Mouse (Mus musculus) forebrain, embryonic 12.5 days (tissue): ENCODE measurements around the gene Polr2l. TPM values are rescaled to one million over a fixed set of nuclear protein-coding genes. Genes with fewer than 3 reads are reported as not detected.

ENCODE experiments used
- ATAC-seq: fragments of 200-750 bp; cut with Nextera tagmentation; 2 replicates; pipeline ENCODE4 v1.8.0; 2017; ENCODE audit warnings: moderate TSS enrichment; ENCODE audit not compliant: low FRiP score
- H3K27ac ChIP-seq: fragments of 300-500 bp; sonication (generic); 2 replicates; pipeline ENCODE4 v1.5.1; 2016; ENCODE audit warnings: mild to moderate bottlenecking
- H3K27me3 ChIP-seq: fragments of 300-500 bp; sonication (generic); 2 replicates; pipeline ENCODE4 v1.6.1; 2016; ENCODE audit warnings: mild to moderate bottlenecking
- H3K36me3 ChIP-seq: fragments of 300-500 bp; sonication (generic); replicated peaks from 2 replicates; pipeline ENCODE4 v1.6.1; 2016; ENCODE audit warnings: mild to moderate bottlenecking
- H3K4me1 ChIP-seq: fragments of 300-500 bp; sonication (generic); 2 replicates; pipeline ENCODE4 v1.6.1; 2016
- H3K4me2 ChIP-seq: fragments of 300-500 bp; sonication (generic); 2 replicates; pipeline ENCODE4 v1.6.1; 2016; ENCODE audit warnings: mild to moderate bottlenecking, moderate library complexity
- H3K4me3 ChIP-seq: fragments of 300-500 bp; sonication (generic); replicated peaks from 2 replicates; pipeline ENCODE4 v1.5.1; 2016; ENCODE audit warnings: mild to moderate bottlenecking
- H3K9ac ChIP-seq: fragments of 300-500 bp; sonication (generic); 2 replicates; pipeline ENCODE4 v1.6.1; 2016; ENCODE audit warnings: mild to moderate bottlenecking
- H3K9me3 ChIP-seq: fragments of 300-500 bp; sonication (generic); 2 replicates; pipeline ENCODE4 v1.6.1; 2016
- WGBS: fragments of 180-500 bp; shearing (Covaris S2); methylation state at CpG from one replicate; pipeline ENCODE4 v1.1.7; 2016; 5-methylcytosine and 5-hydroxymethylcytosine counted together
- polyA plus RNA-seq: library from polyadenylated mRNA; unstranded; fragments of >200 nt; fragmentation: Nextera tagmentation; extraction: Ambion mirVana; gene quantifications from 2 replicates; pipeline ENCODE4 v1.2.1, GENCODE M21; 2016

The Polr2l gene
- polyA plus RNA-seq, 1 experiment from 2014 or later, result 78.4 TPM

GRCm38 (mm10) chr7:141501820-141502555, 27.1 kb upstream of the Polr2l start:
- H3K36me3 ChIP-seq, result peaks cover 15% of the 10 kb centered on the region
- H3K27me3 ChIP-seq, result no peaks in the 10 kb centered on the region
- no peaks in the 10 kb centered on the region for H3K9me3 ChIP-seq
- no peak overlapping the region for H3K27ac ChIP-seq
- ATAC-seq, result no peak
- H3K9ac ChIP-seq, result no peak overlapping the region
- H3K4me1 ChIP-seq, result no peaks in the 10 kb centered on the region
- no peak overlapping the region for H3K4me2 ChIP-seq
- whole genome bisulfite sequencing, result 94% methylated on average over 7 of the region's 7 CpGs
- no peak overlapping the region for H3K4me3 ChIP-seq

- no peak for ATAC-seq
- H3K4me3 ChIP-seq, result no peak overlapping the region
- no peaks in the 10 kb centered on the region for H3K9me3 ChIP-seq
- H3K9ac ChIP-seq, result no peak overlapping the region
- no peaks in the 10 kb centered on the region for H3K27me3 ChIP-seq
- H3K36me3 ChIP-seq, result peaks cover 24% of the 10 kb centered on the region
- WGBS, result 89% methylated on average over 3 of the region's 3 CpGs
- H3K4me2 ChIP-seq, result no peak overlapping the region
- no peaks in the 10 kb centered on the region for H3K4me1 ChIP-seq
- H3K27ac ChIP-seq, result no peak overlapping the region
Measured at GRCm38 (mm10) chr7:141497600-141497999, 22.7 kb upstream of the Polr2l start.

GRCm38 (mm10) chr7:141495940-141496339, 21.0 kb upstream of the Polr2l start:
- H3K27ac ChIP-seq, result no peak overlapping the region
- 83% methylated on average over 4 of the region's 4 CpGs for WGBS
- no peak overlapping the region for H3K9ac ChIP-seq
- no peaks in the 10 kb centered on the region for H3K4me1 ChIP-seq
- no peak overlapping the region for H3K4me2 ChIP-seq
- ATAC-seq, result no peak
- H3K9me3 ChIP-seq, result no peaks in the 10 kb centered on the region
- H3K27me3 ChIP-seq, result no peaks in the 10 kb centered on the region
- peaks cover 29% of the 10 kb centered on the region; the same call in 1 of the 2 replicates for H3K36me3 ChIP-seq
- no peak overlapping the region for H3K4me3 ChIP-seq

- Histone ChIP-seq H3K4me1 (no peaks in the 10 kb centered on the region), H3K9ac (no peak overlapping the region), H3K36me3 (peaks cover 29% of the 10 kb centered on the region; the same call in 1 of the 2 replicates), H3K4me3 (no peak overlapping the region), H3K9me3 (no peaks in the 10 kb centered on the region), H3K4me2 (no peak overlapping the region), H3K27me3 (no peaks in the 10 kb centered on the region), H3K27ac (no peak overlapping the region)
- 77% methylated on average over 2 of the region's 2 CpGs for WGBS
- ATAC-seq, result no peak
Measured at GRCm38 (mm10) chr7:141495379-141495778, 20.4 kb upstream of the Polr2l start.

GRCm38 (mm10) chr7:141493729-141494128, 18.8 kb upstream of the Polr2l start:
- Histone ChIP-seq H3K4me1 (no peaks in the 10 kb centered on the region), H3K27ac (no peak overlapping the region), H3K27me3 (no peaks in the 10 kb centered on the region), H3K9ac (no peak overlapping the region), H3K36me3 (peaks cover 22% of the 10 kb centered on the region; the same call in 1 of the 2 replicates), H3K4me3 (no peak overlapping the region), H3K9me3 (no peaks in the 10 kb centered on the region), H3K4me2 (no peak overlapping the region)
- WGBS, result 89% methylated on average over 1 of the region's 1 CpGs
- ATAC-seq, result no peak

- no peak overlapping the region for H3K9ac ChIP-seq
- H3K36me3 ChIP-seq, result peaks cover 22% of the 10 kb centered on the region; the same call in 1 of the 2 replicates
- no peak overlapping the region for H3K4me3 ChIP-seq
- H3K27me3 ChIP-seq, result no peaks in the 10 kb centered on the region
- ATAC-seq, result no peak
- H3K4me1 ChIP-seq, result no peaks in the 10 kb centered on the region
- WGBS, result 89% methylated on average over 5 of the region's 5 CpGs
- H3K9me3 ChIP-seq, result no peaks in the 10 kb centered on the region
- H3K27ac ChIP-seq, result no peak overlapping the region
- H3K4me2 ChIP-seq, result no peak overlapping the region
Measured at GRCm38 (mm10) chr7:141492738-141493137, 17.8 kb upstream of the Polr2l start.

- no peak for ATAC-seq
- Histone ChIP-seq H3K4me1 (no peaks in the 10 kb centered on the region), H3K9ac (no peak overlapping the region), H3K27ac (no peak overlapping the region), H3K27me3 (no peaks in the 10 kb centered on the region), H3K4me2 (no peak overlapping the region), H3K4me3 (no peak overlapping the region), H3K9me3 (no peaks in the 10 kb centered on the region), H3K36me3 (peaks cover 20% of the 10 kb centered on the region; the same call in 1 of the 2 replicates)
- 77% methylated on average over 2 of the region's 2 CpGs for WGBS
Measured at GRCm38 (mm10) chr7:141491151-141491550, 16.2 kb upstream of the Polr2l start.

GRCm38 (mm10) chr7:141487141-141487540, 12.2 kb upstream of the Polr2l start:
- Histone ChIP-seq H3K9ac (no peak overlapping the region), H3K27me3 (peaks cover 18% of the 10 kb centered on the region), H3K4me2 (no peak overlapping the region), H3K4me3 (no peak overlapping the region), H3K4me1 (peaks cover 13% of the 10 kb centered on the region), H3K9me3 (no peaks in the 10 kb centered on the region), H3K36me3 (0 out of 2 replicates have a peak, but pooled peaks cover 7% of the 10 kb centered on the region), H3K27ac (no peak overlapping the region)
- ATAC-seq, result no peak
- WGBS, result 89% methylated on average over 7 of the region's 7 CpGs

- H3K4me1 ChIP-seq, result peaks cover 20% of the 10 kb centered on the region
- no peak overlapping the region for H3K4me2 ChIP-seq
- peaks cover 24% of the 10 kb centered on the region for H3K27me3 ChIP-seq
- no peak overlapping the region for H3K4me3 ChIP-seq
- no peaks in the 10 kb centered on the region for H3K9me3 ChIP-seq
- WGBS, result 86% methylated on average over 1 of the region's 1 CpGs
- H3K9ac ChIP-seq, result no peak overlapping the region
- no peak for ATAC-seq
- no peaks in the 10 kb centered on the region for H3K36me3 ChIP-seq
- no peak overlapping the region for H3K27ac ChIP-seq
Measured at GRCm38 (mm10) chr7:141486239-141486638, 11.3 kb upstream of the Polr2l start.

- Histone ChIP-seq H3K27ac (no peak overlapping the region), H3K4me3 (no peak overlapping the region), H3K4me1 (peaks cover 25% of the 10 kb centered on the region), H3K4me2 (no peak overlapping the region), H3K36me3 (no peaks in the 10 kb centered on the region), H3K9ac (no peak overlapping the region), H3K9me3 (no peaks in the 10 kb centered on the region), H3K27me3 (peaks cover 25% of the 10 kb centered on the region)
- 87% methylated on average over 2 of the region's 2 CpGs for WGBS
- ATAC-seq, result no peak
Measured at GRCm38 (mm10) chr7:141485606-141486005, 10.7 kb upstream of the Polr2l start.

GRCm38 (mm10) chr7:141485186-141485585, 10.3 kb upstream of the Polr2l start:
- 70% methylated on average over 2 of the region's 2 CpGs for WGBS
- no peak overlapping the region for H3K9ac ChIP-seq
- no peaks in the 10 kb centered on the region for H3K36me3 ChIP-seq

GRCm38 (mm10) chr7:141484186-141485120, 9.5 kb upstream of the Polr2l start:
- WGBS, result 81% methylated on average over 5 of the region's 5 CpGs
- H3K4me2 ChIP-seq, result no peak overlapping the region
- no peak for ATAC-seq
- H3K9ac ChIP-seq, result no peak overlapping the region
- no peaks in the 10 kb centered on the region for H3K9me3 ChIP-seq
- peaks cover 25% of the 10 kb centered on the region for H3K4me1 ChIP-seq
- H3K27me3 ChIP-seq, result peaks cover 30% of the 10 kb centered on the region
- H3K27ac ChIP-seq, result no peak overlapping the region
- no peak overlapping the region for H3K4me3 ChIP-seq
- no peaks in the 10 kb centered on the region for H3K36me3 ChIP-seq

More at GRCm38 (mm10) chr7:141485186-141485585, 10.3 kb upstream of the Polr2l start:
- Histone ChIP-seq H3K9me3 (no peaks in the 10 kb centered on the region), H3K27ac (no peak overlapping the region), H3K4me3 (no peak overlapping the region), H3K4me2 (no peak overlapping the region), H3K4me1 (peaks cover 25% of the 10 kb centered on the region), H3K27me3 (peaks cover 28% of the 10 kb centered on the region)
- no peak for ATAC-seq
